Mouse (Mus musculus): ENCODE data around the gene Fam72a.

Fam72a gene

DNA sequence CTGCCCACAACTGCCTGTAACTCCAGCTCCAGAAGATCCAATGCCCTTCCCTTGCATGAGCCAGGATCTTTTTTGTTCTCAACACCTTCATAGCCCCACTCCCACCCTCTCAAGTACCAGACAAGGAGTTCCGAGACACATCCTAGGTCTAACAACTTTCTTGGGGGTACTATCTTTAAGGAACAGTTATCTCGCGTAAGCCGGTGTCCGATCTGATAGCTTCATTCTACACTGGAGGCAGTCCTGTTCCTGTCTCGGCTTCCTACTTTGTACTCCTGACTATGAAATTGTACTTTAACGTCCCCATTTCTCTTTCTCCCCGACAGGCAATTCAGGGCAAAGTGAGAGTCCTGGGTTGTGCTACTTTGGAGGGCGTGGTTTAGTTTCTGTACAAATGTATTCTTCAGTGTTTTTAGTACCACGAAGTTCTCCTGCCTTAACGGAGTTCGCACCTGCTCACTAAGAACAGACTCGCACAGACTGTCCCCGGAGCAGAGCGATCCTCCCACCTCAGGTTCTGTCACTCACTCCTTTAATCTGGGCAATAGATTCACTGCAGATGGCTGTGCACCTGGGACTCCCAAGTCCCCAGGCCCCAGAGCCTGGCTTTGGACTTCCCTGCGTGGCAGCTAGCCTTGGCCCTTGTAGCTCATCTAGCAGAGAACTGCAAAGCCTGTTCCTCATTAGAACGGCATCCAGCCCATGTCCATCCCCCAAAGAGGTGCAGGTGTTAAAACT lies 51.4 kb downstream of the Fam72a start:
- no peak for DNase-seq (ENCODE audit: low spot score in 2 of 2)

DNA sequence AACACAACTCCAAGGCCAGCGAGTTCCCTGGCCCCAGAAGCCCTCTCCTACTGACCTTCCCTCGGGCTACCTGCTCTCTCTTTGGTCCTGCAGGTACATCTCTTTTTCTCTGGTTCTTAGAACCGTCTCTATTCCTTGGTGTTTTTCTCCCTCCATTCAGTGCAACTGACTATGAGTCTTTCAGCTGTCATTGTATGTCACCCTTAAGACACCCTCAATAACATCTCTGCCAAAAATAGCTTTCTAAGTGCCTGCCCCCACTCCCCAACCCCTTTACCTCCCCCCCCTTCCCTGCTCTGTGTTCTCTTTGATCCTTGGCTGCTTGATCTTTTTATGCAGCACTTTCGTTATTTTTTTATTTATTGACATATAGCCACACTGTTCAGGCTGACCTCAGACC lies 52.7 kb downstream of the Fam72a start:
- DNase-seq (ENCODE audit: low spot score in 2 of 2) = no peak

DNA sequence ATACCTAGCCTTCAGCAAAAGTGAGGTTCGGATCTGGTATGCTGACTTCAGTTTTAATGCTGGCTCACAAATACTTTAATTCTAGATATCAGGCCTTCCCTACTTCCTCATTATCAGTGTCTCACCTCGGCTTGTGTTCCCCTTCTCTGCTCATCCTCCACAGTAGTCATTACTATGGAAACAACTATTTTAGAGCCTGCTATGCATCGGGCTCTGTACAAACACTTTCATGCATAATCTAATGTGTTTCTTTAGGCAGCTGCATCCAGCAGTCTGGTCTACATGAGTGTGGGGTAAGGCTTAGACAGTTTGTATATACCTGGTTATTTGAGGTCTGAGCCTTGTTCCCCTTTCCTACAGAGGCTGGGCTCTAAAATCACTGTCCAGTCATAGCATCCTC lies 55.9 kb downstream of the Fam72a start:
- DNase-seq (ENCODE audit: low spot score in 2 of 2) = no peak

DNA sequence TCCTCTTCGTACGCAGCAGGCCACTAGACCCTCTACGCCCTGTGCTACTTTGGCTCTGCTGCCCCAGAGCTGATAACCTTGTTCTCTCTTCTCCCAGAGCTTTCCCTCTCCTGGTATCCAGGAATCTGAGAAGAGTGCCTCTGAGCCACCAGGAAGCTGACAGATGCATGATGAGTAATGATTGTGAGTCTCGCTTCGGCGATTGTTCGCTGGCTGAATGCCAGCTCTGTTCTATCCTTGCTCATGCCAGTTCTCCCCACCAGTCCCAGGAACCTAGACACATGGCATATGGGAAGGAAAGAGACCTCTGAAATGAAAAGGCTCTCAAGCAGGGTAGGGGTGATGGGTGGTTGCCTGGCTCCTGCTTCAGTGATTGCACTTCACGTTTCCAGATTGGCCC lies 59.1 kb downstream of the Fam72a start:
- no peak for DNase-seq (ENCODE audit: low spot score in 2 of 2)
